Mouse (Mus musculus): ENCODE results near the gene Ppfia2.

Gene Ppfia2

DNA sequence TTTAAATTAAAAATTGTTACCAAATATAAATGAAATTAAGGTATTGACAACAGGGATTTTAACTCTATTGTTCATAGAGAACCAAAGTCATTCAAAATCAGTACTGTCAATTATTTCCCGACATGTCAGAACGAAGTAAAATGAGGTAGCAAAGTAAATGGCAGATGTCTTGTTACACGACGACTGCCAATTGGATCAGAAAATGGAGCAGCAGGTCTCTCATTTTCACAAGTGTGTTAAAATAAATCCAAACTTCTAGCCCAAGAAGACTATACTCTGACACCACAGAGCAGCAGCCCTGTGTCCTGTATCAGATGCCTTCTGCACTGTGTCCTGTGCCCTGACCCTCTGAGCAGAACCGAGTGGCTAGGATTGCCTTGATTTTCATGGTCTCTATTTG, 454.2 kb downstream of the Ppfia2 start:
- DNase-seq (ENCODE audit: low spot score): no peak

DNA sequence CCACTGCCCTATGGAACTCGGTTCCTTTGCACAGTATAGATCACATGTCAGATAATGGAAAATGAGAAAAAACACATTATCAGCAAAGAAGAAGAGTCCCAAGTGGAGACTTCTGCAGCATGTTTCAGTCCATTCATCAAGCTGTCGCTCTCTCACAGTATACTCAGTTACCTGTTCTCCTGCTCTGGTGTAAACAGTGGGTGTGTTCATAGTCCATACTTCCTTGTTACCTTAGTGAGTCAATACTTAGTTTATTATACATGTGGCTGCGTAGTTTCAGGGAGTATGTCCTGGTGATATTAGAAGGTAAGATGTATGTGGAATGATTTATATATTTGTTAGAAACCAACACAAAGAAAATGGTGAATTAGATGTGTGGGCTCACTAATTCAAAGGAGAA, 454.7 kb downstream of the Ppfia2 start:
- no peak for DNase-seq (ENCODE audit: low spot score)

DNA sequence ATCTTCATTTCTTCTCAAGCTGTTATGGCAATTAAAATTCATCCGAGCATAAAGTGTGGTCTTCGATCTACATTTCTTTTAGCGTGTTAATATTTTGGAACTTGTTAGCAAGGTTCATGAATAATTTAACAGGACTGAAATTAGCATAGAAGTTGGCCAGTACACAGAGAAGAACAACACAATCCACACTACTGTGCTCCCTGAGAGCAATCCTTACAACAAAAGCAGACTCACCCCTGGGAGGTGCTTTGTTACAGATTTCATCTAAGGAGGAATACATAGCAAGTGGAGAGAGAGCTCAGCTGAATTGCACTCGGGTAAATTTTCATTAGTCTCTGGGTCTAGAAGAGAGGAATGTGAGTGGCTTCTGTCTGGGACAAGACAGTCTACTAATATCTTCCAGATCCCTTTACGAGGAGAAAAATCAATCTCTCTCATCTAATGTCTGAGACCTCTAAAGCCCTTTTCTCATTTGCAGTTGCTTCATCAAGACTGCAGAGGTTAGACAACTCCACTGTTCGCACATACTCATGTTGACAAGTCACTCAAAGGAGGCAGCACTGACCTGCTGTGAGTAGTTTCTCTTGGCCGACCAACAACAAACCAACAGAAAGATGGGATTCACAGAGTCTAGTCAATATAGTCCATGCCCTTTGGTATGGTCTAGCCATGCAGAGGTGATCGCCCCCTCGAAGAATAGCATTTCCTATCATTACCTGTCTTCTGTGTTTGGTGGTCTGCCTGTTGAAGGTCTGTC, 458.6 kb downstream of the Ppfia2 start:
- no peak for DNase-seq (ENCODE audit: low spot score)

DNA sequence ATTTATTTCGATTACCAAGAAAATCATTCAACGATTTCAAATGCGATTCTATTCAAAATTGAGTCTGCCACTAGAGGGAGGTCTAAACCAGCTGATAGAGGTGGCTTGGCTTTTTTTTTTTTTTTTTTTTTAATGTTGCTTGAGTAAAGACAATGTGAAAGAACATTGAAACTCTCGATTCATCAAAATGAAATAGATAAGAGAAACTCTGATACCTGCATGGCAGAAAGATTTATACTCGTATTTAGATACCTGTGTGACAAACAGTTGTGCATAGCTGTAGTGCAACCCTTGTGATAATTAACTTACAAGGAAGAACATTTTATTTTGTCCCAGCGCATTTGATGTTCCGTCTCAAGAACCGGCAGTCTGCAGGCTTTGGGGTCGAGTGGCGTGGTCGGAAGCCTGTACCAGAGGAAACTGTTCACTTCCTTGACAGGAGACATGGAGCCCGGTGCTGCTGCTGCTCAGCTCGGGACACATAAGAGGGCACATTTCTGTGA, 462.5 kb downstream of the Ppfia2 start:
- DNase-seq (ENCODE audit: low spot score): no peak

DNA sequence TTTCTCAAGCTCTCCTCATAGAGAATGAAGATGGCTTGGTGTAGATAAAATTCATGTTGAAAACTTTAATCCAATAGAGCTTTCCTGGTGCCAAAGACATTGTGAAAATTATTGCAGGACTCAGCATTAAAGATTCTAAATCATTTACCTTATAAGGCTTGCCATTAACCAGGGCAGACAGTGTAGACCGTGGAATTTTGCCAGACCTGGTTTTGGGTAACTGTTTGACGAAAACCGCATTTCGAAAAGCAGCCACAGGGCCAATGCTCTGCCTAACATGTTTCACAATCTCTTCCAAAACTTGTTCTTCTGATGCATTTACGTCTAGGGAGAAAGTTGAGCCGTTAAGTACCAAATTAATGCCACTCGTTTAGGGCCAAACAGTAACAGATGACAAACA, 466.9 kb downstream of the Ppfia2 start:
- no peak for DNase-seq (ENCODE audit: low spot score)

DNA sequence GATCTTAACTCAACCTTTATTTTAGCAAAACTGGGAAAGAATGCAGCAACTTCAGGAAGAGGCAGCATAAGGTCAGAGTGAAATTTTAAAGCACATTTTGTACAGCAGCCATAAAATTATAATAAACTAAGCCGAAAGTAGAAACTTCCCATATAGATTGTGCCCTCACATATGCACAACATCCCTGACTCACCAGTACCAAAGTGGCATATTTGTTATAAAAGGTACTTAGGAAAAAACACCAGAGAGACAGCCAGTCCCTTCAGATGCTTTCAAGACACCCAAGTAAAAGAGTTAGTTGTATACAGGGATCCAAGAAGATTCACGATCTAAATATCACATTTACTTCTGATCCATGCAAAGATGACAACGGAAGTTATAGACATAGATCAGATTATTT, 468.7 kb downstream of the Ppfia2 start:
- DNase-seq (ENCODE audit: low spot score): no peak

DNA sequence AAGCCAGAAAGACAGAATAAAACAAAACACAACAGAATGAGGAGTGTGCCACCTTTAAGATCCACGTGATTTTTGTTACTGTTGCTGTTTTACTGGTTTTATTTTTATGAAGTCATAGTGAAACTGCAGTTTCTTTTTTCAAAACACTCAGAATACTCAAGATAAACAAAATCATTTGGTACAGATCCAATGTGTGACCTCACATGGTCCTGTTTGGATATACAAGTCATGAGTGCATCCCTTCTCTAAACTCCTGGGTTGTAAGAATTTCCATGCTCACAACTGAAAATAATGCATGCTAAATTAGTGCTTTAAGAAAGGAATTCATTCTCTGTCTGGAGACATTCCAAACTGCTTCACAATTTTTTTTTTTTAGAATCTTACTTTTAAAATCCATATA, 469.3 kb downstream of the Ppfia2 start:
- DNase-seq (ENCODE audit: low spot score): no peak

DNA sequence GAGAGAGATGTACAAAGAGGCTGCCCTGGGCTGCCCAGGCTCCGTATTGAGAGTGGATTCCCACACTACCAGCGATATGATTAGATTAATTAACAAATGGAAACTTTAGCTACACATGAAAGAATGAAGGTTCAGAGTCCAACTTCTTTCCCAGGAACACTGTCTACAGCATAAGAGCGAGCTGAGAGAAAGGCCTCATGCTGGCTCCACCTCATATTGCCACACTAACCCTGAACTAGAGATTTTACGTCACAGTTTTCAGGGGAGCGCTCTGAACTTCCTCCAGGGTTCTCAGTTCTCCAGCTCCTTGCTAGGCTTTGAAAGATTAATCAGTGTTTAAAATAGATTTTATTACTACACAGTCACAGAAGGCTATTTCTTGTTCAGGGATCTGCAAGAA, 471.2 kb downstream of the Ppfia2 start:
- no peak for DNase-seq (ENCODE audit: low spot score)

DNA sequence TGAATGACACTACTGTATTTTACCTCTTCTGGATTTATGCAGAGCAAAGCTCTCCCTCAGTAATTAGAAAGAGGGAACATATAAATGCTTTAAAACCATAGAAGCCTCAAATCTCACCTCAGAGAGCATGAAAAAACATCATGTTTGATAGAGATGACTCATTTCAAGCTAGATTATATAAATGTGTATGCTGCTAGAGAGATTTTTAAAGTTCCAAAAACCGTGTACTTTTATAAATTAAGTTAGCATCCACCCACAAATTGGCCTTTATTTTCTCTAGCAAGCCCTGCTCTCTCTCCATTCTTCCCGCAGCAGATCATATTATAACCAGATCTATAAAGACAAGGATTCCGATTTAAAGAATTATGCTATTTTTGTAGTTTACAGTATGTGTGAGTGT, 488.9 kb downstream of the Ppfia2 start:
- no peak for DNase-seq (ENCODE audit: low spot score)

DNA sequence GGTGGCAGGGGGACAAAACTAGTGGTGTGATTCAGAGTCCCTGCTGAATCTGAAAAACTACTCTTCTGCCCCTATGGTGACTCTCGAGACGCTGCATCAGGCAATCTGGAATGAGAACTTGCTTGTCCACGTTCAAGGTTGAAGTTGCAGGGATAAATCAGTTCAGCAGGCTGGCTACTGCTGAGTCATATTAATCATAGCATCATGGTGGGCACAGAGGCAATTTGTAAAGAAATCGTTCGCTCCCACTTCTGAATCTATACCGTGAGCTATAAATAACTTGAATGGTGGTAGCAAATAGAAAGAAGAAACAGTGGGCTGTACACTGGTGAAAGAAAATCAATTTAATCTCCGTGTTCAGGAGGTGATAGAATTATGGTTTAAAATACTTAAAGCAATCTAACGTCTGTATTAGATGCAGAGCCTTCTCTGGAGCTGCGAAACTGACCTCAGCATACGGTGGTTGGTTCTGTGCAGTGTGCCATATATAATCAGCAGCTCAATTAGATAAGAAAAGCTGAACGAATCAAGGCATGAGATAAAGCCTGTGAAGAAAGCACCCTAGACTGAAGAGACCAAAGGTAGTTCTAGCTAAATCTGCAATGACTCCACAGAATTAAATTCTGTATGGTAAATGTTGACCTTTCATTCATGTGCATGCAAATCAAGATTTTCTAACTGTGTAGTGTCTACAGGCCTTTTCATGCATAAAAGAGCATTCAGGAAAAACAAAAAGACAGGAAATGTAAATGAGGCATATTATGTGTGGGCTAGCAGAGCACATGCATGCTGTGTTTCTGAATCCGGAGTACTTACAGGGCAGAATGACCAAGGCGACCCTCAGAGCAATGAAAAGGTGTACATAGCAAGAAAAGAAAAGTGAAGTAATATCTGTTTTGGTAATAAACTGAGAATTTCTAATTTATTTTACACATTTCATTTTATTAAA, 505.3 kb downstream of the Ppfia2 start:
- DNase-seq (ENCODE audit: low spot score): no peak
